Comparison of ENCODE assay signal across 16 mouse cellular contexts in the genomic region with DNA sequence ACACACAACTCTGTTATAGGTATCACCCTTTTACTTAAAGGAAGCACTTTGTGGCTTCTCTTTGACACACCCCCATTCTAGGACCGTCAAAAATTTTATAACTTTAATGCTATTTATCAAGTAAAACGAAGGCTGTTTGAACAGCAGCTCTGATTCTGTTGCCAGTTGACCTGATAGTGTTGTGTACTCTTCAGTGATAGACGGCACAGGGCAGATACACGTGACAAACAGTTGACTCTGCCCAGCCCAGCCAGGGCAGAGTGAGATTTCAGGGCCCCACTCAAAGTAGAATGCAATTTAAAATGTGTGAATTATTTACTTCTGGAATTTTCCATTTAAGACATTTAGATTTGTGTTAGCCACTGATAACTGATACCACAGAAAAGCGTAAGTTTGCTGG.
"Had no signal": no experiment of that assay in that cellular context is flagged by ENCODE, and none has a peak within 500 bp of the region (broad histone marks: within the 10 kb centered on the region; RNA-seq: fewer than 3 reads in every experiment).

No protein-coding gene starts in this region.

- H3K4me2 ChIP-seq: liver, embryonic 15.5 days; lung, embryonic 15.5 days; midbrain, embryonic 11.5 days; midbrain, embryonic 13.5 days; midbrain, embryonic 15.5 days; neural tube, embryonic 12.5 days; stomach, embryonic 15.5 days had no signal

- H3K27ac ChIP-seq: liver, embryonic 15.5 days; lung, embryonic 15.5 days; macrophage; midbrain, embryonic 13.5 days; midbrain, embryonic 15.5 days; neural tube, embryonic 12.5 days; stomach, embryonic 15.5 days had no signal

- H3K36me3 ChIP-seq: liver, embryonic 15.5 days; lung, embryonic 15.5 days; midbrain, embryonic 13.5 days; midbrain, embryonic 15.5 days; neural tube, embryonic 12.5 days; stomach, embryonic 15.5 days had no signal

- H3K9ac ChIP-seq: liver, embryonic 15.5 days; liver, postnatal 0 days; lung, embryonic 15.5 days; midbrain, embryonic 13.5 days; midbrain, embryonic 15.5 days; neural tube, embryonic 12.5 days; stomach, embryonic 15.5 days had no signal

- H3K4me1 ChIP-seq: liver, embryonic 15.5 days; megakaryocyte, embryonic 14.5 days; midbrain, embryonic 13.5 days; midbrain, embryonic 15.5 days; neural tube, embryonic 12.5 days; stomach, embryonic 15.5 days had no signal

- H3K9me3 ChIP-seq: liver, embryonic 15.5 days; lung, embryonic 15.5 days; midbrain, embryonic 13.5 days; midbrain, embryonic 15.5 days; neural tube, embryonic 12.5 days had no signal

- ATAC-seq: liver, postnatal 0 days; lung, postnatal 0 days; midbrain, embryonic 13.5 days; midbrain, embryonic 15.5 days had no signal

- H3K4me3 ChIP-seq: liver, embryonic 15.5 days; lung, embryonic 15.5 days; midbrain, embryonic 13.5 days; midbrain, embryonic 15.5 days; neural tube, embryonic 12.5 days; stomach, embryonic 15.5 days had no signal

- DNase-seq: liver, postnatal 0 days; lung, adult 2 months; right cerebral cortex, postnatal 14 days; thymus, adult 18-20 months; thymus, postnatal 14 days; thymus, postnatal 36 days had no signal

- H3K27me3 ChIP-seq: liver, embryonic 15.5 days; lung, embryonic 15.5 days; midbrain, embryonic 13.5 days; midbrain, embryonic 15.5 days; neural tube, embryonic 12.5 days; stomach, embryonic 15.5 days had no signal
